Mouse (Mus musculus) embryonic fibroblast, embryonic 13.5 days (primary cell): Measurements from ENCODE around the gene Aire. TPM values are rescaled to one million over a fixed set of nuclear protein-coding genes. Genes with fewer than 3 reads are reported as not detected.
A peak's percentile ranks its signal among the peaks of the same experiment; 100 is the strongest.

Experiments used
- H3K27ac ChIP-seq: 2 replicates; pipeline ENCODE4 v1.5.1; 2012; ENCODE audit warnings: low read length, control low read depth, inconsistent platforms; ENCODE audit not compliant: insufficient read depth
- H3K4me1 ChIP-seq: 2 replicates; pipeline ENCODE4 v1.6.1; 2011; ENCODE audit warnings: low read length; ENCODE audit not compliant: control insufficient read depth, insufficient read depth
- H3K4me3 ChIP-seq: 2 replicates; pipeline ENCODE4 v1.5.1; 2011; ENCODE audit warnings: mild to moderate bottlenecking, control low read depth, low read length; ENCODE audit not compliant: insufficient read depth
- CTCF ChIP-seq: IDR thresholded peaks from 2 replicates; pipeline ENCODE4 v1.5.1; 2011; ENCODE audit warnings: mild to moderate bottlenecking, control low read depth, low read length, moderate library complexity, borderline replicate concordance; ENCODE audit not compliant: insufficient read depth
- POLR2A ChIP-seq: IDR thresholded peaks from 2 replicates; pipeline ENCODE4 v1.6.1; 2011; ENCODE audit warnings: low read depth, mild to moderate bottlenecking, control low read depth, low read length, moderate library complexity
- polyA plus RNA-seq: library from polyadenylated mRNA; stranded (reverse); fragments of >200 nt; gene quantifications from 2 replicates; pipeline ENCODE4 v1.2.4, GENCODE M21; 2011; ENCODE audit warnings: low read depth; ENCODE audit not compliant: missing spikeins, insufficient read length

Aire gene
- polyA plus RNA-seq, result not detected in 2 replicates

DNA sequence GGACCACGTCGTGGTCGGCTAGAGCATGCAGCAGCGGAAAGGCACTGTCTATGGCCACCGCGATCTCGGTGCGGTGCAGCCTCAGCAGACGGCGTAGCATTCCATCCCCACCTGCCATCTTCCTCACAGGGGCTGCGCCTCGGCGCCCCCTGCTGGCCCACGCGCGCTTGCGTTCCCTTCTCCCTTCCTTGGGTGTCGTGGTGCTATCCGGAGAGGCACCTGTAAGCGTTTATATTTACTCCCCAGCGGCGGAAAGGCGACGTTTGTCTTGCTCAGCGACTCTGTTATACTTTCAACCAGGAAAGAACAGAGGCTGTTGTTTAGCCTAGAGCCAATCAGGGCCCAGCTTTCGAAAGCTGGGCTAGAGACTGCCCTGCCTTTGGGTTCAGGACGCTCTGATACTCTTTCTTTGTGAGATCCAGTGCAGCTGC, at the start of gene Aire:
Gene Aire, minus strand, starts transcription at position 205 of the 431 bp plus-strand sequence.
- Histone ChIP-seq H3K27ac (no peak within 1 kb of the TSS), H3K4me3 (no peak within 1 kb of the TSS), H3K4me1 (no peaks in the 10 kb centered on the region)
- TF ChIP-seq POLR2A (no peak), CTCF (peak; percentile 66)

DNA sequence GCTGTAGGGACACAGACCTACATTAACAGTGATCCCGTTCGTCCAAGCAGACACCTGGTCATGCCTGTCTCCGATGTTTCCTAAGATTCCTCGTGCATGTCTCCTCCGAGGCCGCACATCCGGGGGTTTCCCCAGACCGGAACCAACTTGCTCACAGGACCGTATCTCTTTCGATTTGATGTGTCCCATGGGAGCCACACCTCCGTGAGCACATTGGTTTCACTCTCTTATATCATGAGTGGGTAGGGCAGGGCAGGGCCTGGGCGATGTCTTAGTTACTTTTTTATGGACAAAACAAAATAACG, 49.3 kb upstream of the Aire start:
- peaks cover 2% of the 10 kb centered on the region for H3K4me1 ChIP-seq
- H3K27ac ChIP-seq, result no peak overlapping the region
- TF ChIP-seq POLR2A, result no peak
- TF ChIP-seq CTCF, result no peak
- no peak overlapping the region for H3K4me3 ChIP-seq

GRCm38 (mm10) chr10:78091865-78092724, 48.7 kb upstream of the Aire start:
- TF ChIP-seq CTCF, result no peak
- TF ChIP-seq POLR2A, result no peak
- Histone ChIP-seq H3K27ac (no peak overlapping the region), H3K4me1 (peaks cover 2% of the 10 kb centered on the region), H3K4me3 (no peak overlapping the region)

GRCm38 (mm10) chr10:78090706-78091491, 47.5 kb upstream of the Aire start:
- TF ChIP-seq CTCF (no peak), POLR2A (no peak)
- Histone ChIP-seq H3K4me3 (no peak overlapping the region), H3K27ac (no peak overlapping the region), H3K4me1 (peaks cover 2% of the 10 kb centered on the region)

- TF ChIP-seq POLR2A, result no peak
- TF ChIP-seq CTCF, result no peak
- no peak overlapping the region for H3K27ac ChIP-seq
- peaks cover 2% of the 10 kb centered on the region for H3K4me1 ChIP-seq
- H3K4me3 ChIP-seq, result no peak overlapping the region
Observed at GRCm38 (mm10) chr10:78090246-78090645, 46.8 kb upstream of the Aire start.

DNA sequence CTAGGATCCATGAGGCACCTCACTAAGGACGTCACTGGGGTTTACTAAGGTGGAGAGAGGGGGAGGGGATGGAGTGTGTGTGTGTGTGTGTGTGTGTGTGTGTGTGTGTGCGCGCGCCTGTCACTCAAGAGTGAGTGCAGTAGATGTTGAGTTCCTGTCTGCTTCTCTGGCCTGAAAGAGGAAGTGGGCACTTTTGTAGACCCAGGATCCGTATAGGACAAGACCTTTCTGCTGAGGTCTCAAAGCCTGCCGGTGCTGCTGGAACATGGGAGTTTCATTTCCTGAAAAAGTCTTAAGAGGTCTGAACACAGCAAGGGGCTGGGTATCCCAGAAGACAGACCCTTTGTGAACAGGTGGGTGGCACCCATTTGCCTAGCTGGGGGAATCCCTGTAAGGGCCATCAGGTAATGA, 43.7 kb upstream of the Aire start:
- Histone ChIP-seq H3K27ac (no peak overlapping the region), H3K4me3 (no peak overlapping the region), H3K4me1 (peaks cover 2% of the 10 kb centered on the region; the same call in 1 of the 2 replicates)
- TF ChIP-seq POLR2A, result no peak
- TF ChIP-seq CTCF, result no peak

GRCm38 (mm10) chr10:78086444-78087061, 43.1 kb upstream of the Aire start:
- peaks cover 1% of the 10 kb centered on the region; the same call in 1 of the 2 replicates for H3K4me1 ChIP-seq
- no peak overlapping the region for H3K4me3 ChIP-seq
- no peak for TF ChIP-seq POLR2A
- TF ChIP-seq CTCF, result no peak
- no peak overlapping the region for H3K27ac ChIP-seq

DNA sequence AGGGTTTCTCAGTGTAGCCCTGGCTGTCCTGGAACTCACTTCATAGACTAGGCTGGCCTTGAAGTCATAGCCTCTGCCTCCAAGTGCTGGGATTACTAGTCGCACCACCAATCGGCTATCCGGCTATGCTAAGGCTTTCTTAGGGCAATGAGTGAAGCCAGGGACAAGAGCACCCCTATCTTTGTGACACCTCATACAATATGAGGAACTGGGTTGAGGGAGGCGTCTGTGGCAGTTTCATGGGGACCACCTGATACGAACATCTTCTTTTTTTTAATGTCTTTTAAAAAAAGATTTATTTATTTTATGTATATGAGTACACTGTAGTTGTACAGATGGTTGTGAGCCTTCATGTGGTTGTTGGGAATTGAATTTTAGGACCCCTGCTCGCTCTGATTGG, 42.3 kb upstream of the Aire start:
- no peak overlapping the region for H3K27ac ChIP-seq
- no peak for TF ChIP-seq POLR2A
- TF ChIP-seq CTCF, result no peak
- no peaks in the 10 kb centered on the region for H3K4me1 ChIP-seq
- H3K4me3 ChIP-seq, result no peak overlapping the region

DNA sequence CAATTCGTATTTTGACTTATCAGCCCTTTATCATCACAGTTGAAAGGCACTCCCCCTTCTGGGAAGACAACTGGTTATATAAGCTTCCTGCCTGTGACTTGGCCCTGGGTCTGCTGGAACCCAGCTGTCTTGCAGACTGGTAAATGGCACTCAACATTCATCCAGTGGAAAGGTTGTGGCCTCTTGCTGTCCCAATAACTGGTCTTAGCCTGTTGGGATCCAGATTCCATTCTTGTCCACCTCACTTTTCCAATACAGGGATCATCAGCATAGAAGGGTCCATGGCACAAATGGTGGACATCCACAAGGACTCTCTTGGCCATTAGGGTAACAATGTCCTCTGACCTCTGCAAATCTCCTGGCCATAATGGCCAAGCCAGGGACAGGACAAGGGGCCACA, 40.7 kb upstream of the Aire start:
- TF ChIP-seq CTCF (no peak), POLR2A (no peak)
- Histone ChIP-seq H3K4me1 (no peaks in the 10 kb centered on the region), H3K27ac (no peak overlapping the region), H3K4me3 (no peak overlapping the region)
